Mouse (Mus musculus) MEL (cell line): ENCODE measurements around the gene Gm48551. TPM values are rescaled to one million over a fixed set of nuclear protein-coding genes. Genes with fewer than 3 reads are reported as not detected.
A peak's percentile ranks its signal among the peaks of the same experiment; 100 is the strongest.

Experiments used
- DNase-seq: peaks from one replicate; pipeline ENCODE4 v3.0.0; 2011; ENCODE audit warnings: low read depth, low spot score
- H3K27ac ChIP-seq: 2 replicates; pipeline ENCODE4 v1.5.1; 2012; ENCODE audit warnings: low read depth, mild to moderate bottlenecking, control low read depth, low read length, moderate library complexity; ENCODE audit not compliant: control insufficient read depth
- H3K27me3 ChIP-seq, 2 experiments: fragments of 150-350 bp in 1 of 2; sonication (generic) in 1 of 2; 2 replicates each; pipeline ENCODE4 v1.6.1; 2012; ENCODE audit warnings: low read length in 2 of 2, mild to moderate bottlenecking in 2 of 2, improper control_type of control experiment in 1 of 2, moderate library complexity in 1 of 2; ENCODE audit not compliant: insufficient read depth in 2 of 2, control insufficient read depth in 1 of 2
- H3K36me3 ChIP-seq, 2 experiments: 2 replicates each; pipeline ENCODE4 v1.6.1; 2012 to 2014; ENCODE audit warnings: low read length in 2 of 2, improper control_type of control experiment in 1 of 2, inconsistent platforms in 1 of 2, mild to moderate bottlenecking in 1 of 2; ENCODE audit not compliant: insufficient read depth in 2 of 2, control insufficient read depth in 1 of 2
- H3K4me1 ChIP-seq, 2 experiments: fragments of 150-350 bp in 1 of 2; sonication (generic) in 1 of 2; 2 replicates each; pipeline ENCODE4 v1.6.1; 2012; ENCODE audit warnings: low read length in 2 of 2, improper control_type of control experiment in 1 of 2, mild to moderate bottlenecking in 1 of 2; ENCODE audit not compliant: insufficient read depth in 2 of 2, control insufficient read depth in 1 of 2
- H3K4me3 ChIP-seq, 2 experiments: fragments of 150-350 bp in 1 of 2; sonication (generic) in 1 of 2; 2 replicates each; pipeline ENCODE4 v1.5.1; 2012; ENCODE audit warnings: low read depth in 2 of 2, low read length in 2 of 2, mild to moderate bottlenecking in 2 of 2, moderate library complexity in 2 of 2, control low read depth in 1 of 2, improper control_type of control experiment in 1 of 2; ENCODE audit not compliant: control insufficient read depth in 1 of 2, insufficient read depth in 1 of 2
- H3K79me2 ChIP-seq: 2 replicates; pipeline ENCODE4 v1.6.1; 2012; ENCODE audit warnings: mild to moderate bottlenecking, low read length, moderate library complexity; ENCODE audit not compliant: control insufficient read depth, poor library complexity, insufficient read depth
- H3K9ac ChIP-seq: 2 replicates; pipeline ENCODE4 v1.6.1; 2012; ENCODE audit warnings: low read depth, mild to moderate bottlenecking, control low read depth, low read length, moderate library complexity; ENCODE audit not compliant: control insufficient read depth, poor library complexity, severe bottlenecking
- H3K9me3 ChIP-seq: fragments of 150-350 bp; sonication (generic); replicated peaks from 2 replicates; pipeline ENCODE4 v1.6.1; 2012; ENCODE audit warnings: mild to moderate bottlenecking, low read length, improper control_type of control experiment, moderate library complexity; ENCODE audit not compliant: insufficient read depth
- BHLHE40 ChIP-seq: IDR thresholded peaks from 2 replicates; pipeline ENCODE4 v1.6.1; 2012; ENCODE audit warnings: low read depth, mild to moderate bottlenecking, inconsistent platforms, low read length, improper control_type of control experiment, borderline replicate concordance
- CHD1 ChIP-seq: IDR thresholded peaks from 2 replicates; pipeline ENCODE4 v1.6.1; 2012; ENCODE audit warnings: low read depth, mild to moderate bottlenecking, inconsistent platforms, low read length, improper control_type of control experiment
- CHD2 ChIP-seq: IDR thresholded peaks from 2 replicates; pipeline ENCODE4 v1.6.1; 2011; ENCODE audit warnings: low read length, improper control_type of control experiment
- CTCF ChIP-seq, 3 experiments: IDR thresholded peaks in 2 of 3; conservative IDR thresholded peaks in 1 of 3; 2 replicates each; pipeline ENCODE4 v1.5.1; 2011 to 2012; ENCODE audit warnings: low read length in 3 of 3, low read depth in 2 of 3, mild to moderate bottlenecking in 2 of 3, improper control_type of control experiment in 1 of 3, inconsistent platforms in 1 of 3, mixed read lengths in 1 of 3, moderate library complexity in 1 of 3; ENCODE audit not compliant: control insufficient read depth in 1 of 3, insufficient read depth in 1 of 3, poor library complexity in 1 of 3, severe bottlenecking in 1 of 3
- EP300 ChIP-seq, 2 experiments: IDR thresholded peaks; 2 replicates each; pipeline ENCODE4 v1.6.1; 2011; ENCODE audit warnings: improper control_type of control experiment in 2 of 2, low read length in 2 of 2, low read depth in 1 of 2, mild to moderate bottlenecking in 1 of 2
- HCFC1 ChIP-seq: IDR thresholded peaks from 2 replicates; pipeline ENCODE4 v1.6.1; 2012; ENCODE audit warnings: low read depth, mild to moderate bottlenecking, inconsistent platforms, low read length, improper control_type of control experiment, moderate library complexity
- MEF2A ChIP-seq: IDR thresholded peaks from 2 replicates; pipeline ENCODE4 v1.6.1; 2014; ENCODE audit warnings: low read depth, mild to moderate bottlenecking, inconsistent platforms, low read length, improper control_type of control experiment; ENCODE audit not compliant: poor library complexity, insufficient replicate concordance, severe bottlenecking; ENCODE audit errors: extremely low read depth
- MXI1 ChIP-seq: IDR thresholded peaks from 2 replicates; pipeline ENCODE4 v1.6.1; 2011; ENCODE audit warnings: mild to moderate bottlenecking, low read depth, low read length, improper control_type of control experiment
- MYB ChIP-seq: IDR thresholded peaks from 2 replicates; pipeline ENCODE4 v1.6.1; 2011; ENCODE audit warnings: mild to moderate bottlenecking, low read depth, low read length, improper control_type of control experiment
- NRF1 ChIP-seq: IDR thresholded peaks from 2 replicates; pipeline ENCODE4 v1.6.1; 2014; ENCODE audit warnings: low read depth, mild to moderate bottlenecking, inconsistent platforms, low read length, improper control_type of control experiment, moderate library complexity; ENCODE audit not compliant: poor library complexity, insufficient read depth, severe bottlenecking
- POLR2AphosphoS5 ChIP-seq: IDR thresholded peaks from 2 replicates; pipeline ENCODE4 v1.6.1; 2012; ENCODE audit warnings: low read depth, borderline replicate concordance, mild to moderate bottlenecking, inconsistent platforms, low read length, moderate library complexity, mixed read lengths
- RCOR1 ChIP-seq: IDR thresholded peaks from 2 replicates; pipeline ENCODE4 v1.6.1; 2012; ENCODE audit warnings: low read depth, mild to moderate bottlenecking, inconsistent platforms, low read length, improper control_type of control experiment
- SMC3 ChIP-seq: IDR thresholded peaks from 2 replicates; pipeline ENCODE4 v1.6.1; 2011; ENCODE audit warnings: low read depth, low read length, improper control_type of control experiment
- TBP ChIP-seq: IDR thresholded peaks from 2 replicates; pipeline ENCODE4 v1.8.0; 2011; ENCODE audit warnings: low read depth, low read length, improper control_type of control experiment
- TCF12 ChIP-seq: IDR thresholded peaks from 2 replicates; pipeline ENCODE4 v1.6.1; 2014; ENCODE audit warnings: low read depth, mild to moderate bottlenecking, inconsistent platforms, low read length, improper control_type of control experiment, moderate library complexity
- USF1 ChIP-seq: IDR thresholded peaks from 2 replicates; pipeline ENCODE4 v1.6.1; 2014; ENCODE audit warnings: low read depth, mild to moderate bottlenecking, inconsistent platforms, low read length, improper control_type of control experiment, moderate library complexity
- ZKSCAN1 ChIP-seq: IDR thresholded peaks from 2 replicates; pipeline ENCODE4 v1.6.1; 2012; ENCODE audit warnings: low read depth, mild to moderate bottlenecking, inconsistent platforms, low read length, improper control_type of control experiment, moderate library complexity
- polyA plus RNA-seq, 2 experiments: library from polyadenylated mRNA; stranded (reverse) in 1 of 2; unstranded in 1 of 2; fragments of >175 nt in 1 of 2; fragments of >200 nt in 1 of 2; gene quantifications; 2 replicates each; pipeline versions ENCODE4 v1.2.1 to v1.2.4; 2012; ENCODE audit warnings: low replicate concordance in 2 of 2, low read depth in 1 of 2; ENCODE audit not compliant: insufficient read length in 2 of 2, insufficient read depth in 1 of 2, missing spikeins in 1 of 2
- total RNA-seq: library from RNA; depleted of rRNA; stranded (reverse); fragments of 300-350 nt; gene quantifications from 2 replicates; pipeline ENCODE4 v1.2.3, GENCODE M21; 2012

Gm48551 gene
- total and polyA plus RNA-seq, 3 experiments = 0.62 to 2.6 TPM; not detected in 1

DNA sequence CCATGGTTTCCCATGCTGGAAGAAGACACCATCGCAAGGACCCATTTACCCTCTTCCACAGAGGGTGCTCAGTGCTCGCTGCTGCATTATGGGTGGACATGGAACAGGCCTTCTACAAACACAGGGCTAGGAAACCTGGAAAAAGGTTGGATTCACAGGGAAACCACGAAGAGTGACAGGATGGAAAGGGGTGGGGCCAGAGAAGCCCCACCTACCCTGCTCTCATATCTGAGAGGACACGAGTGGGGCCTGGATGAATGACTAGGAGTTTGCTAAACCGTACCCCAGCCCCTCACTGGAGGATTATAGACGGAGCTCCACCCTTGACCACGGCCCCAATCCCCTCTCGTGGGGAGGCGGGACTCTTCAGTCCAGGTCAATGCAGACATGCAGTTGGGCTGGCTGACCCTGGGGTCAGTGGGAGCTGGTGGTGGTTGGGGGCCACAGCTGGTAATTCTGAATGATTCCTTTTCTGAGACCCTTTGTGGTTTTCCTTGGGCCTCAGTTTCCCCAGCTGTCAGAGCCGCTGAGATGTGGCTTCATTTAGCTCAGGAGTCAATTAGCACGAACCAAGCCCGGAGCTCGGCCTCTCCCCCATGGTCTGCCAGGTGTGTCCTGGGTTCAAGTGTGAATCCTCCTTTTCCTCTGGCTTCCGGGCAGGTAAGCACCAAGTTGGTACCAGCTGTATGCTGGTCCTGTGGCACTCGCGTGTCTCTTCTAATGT lies 28.5 kb downstream of the Gm48551 start:
- Histone ChIP-seq H3K4me3 (no peak overlapping the region), H3K4me1 (peaks cover 3 to 13% of the 10 kb centered on the region in 2 experiments; a peak in 3 of 4 replicates), H3K9me3 (no peaks in the 10 kb centered on the region), H3K79me2 (no peaks in the 10 kb centered on the region), H3K9ac (no peak overlapping the region), H3K27me3 (no peaks in the 10 kb centered on the region), H3K36me3 (peaks cover 0 to 8% of the 10 kb centered on the region in 2 experiments; a peak in 2 of 4 replicates), H3K27ac (no peak overlapping the region)
- no peak for DNase-seq
- TF ChIP-seq USF1 = no peak
- TF ChIP-seq EP300 (IDR thresholded peaks at IDR 0.05; ENCODE audit: low read depth in 1 of 2, low read length in 2 of 2) = no peak
- no peak for TF ChIP-seq MYB
- TF ChIP-seq POLR2AphosphoS5 = no peak
- no peak for TF ChIP-seq TBP
- no peak for TF ChIP-seq RCOR1
- TF ChIP-seq MEF2A = no peak
- TF ChIP-seq SMC3 = no peak
- no peak for TF ChIP-seq BHLHE40
- no peak for TF ChIP-seq CHD2
- no peak for TF ChIP-seq CHD1
- no peak for TF ChIP-seq TCF12
- TF ChIP-seq ZKSCAN1 = no peak
- no peak for TF ChIP-seq NRF1
- no peak for TF ChIP-seq MXI1

DNA sequence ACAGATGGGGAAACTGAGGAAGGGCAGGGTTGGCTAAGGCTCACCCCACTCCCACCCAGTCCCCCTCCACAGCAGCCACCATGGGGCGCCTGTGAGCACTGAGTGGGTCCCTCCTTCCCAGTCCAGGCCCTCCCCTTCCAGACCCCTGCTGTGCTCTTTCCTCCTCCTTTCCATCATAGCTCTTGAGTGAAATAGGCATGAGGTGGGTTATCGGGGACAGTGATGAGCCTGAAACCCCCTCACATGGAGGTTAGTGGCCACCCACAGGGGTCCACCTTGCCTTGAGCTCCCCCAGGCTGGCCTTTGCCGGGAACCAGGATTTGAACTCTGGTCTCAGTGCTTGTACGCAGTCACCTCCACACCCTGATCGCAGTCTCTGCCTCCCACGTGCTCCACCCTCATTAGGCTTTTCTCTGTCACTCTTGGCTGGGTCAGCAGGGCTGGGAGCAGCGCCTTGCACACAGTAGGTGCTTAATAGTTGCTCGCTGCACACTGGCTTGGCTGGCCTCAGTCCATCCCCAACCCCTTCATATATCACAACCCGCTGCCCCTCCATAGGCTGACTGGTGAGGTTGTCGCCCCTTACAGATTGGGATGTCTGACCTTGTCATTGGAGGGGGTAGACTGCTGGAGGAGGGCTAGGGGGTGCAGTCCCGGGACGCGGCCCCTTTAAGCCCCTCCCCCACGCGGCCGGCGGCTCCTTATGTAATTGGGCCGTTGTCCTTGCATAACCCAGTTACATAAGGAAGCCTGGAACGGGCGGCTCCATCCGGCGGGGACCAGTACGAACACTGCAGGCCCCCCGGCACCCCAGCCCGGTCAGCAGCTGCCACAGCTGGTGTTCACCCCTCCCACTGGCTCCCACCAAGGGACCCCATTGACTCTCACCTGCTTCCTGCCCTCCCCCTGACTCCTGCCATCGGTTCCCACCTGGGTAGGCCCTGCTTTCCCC lies 29.3 kb downstream of the Gm48551 start:
- peaks cover 0 to 5% of the 10 kb centered on the region in 2 experiments; a peak in 2 of 4 replicates for H3K4me1 ChIP-seq
- H3K9ac ChIP-seq = no peak overlapping the region
- peaks cover 0 to under 1% of the 10 kb centered on the region in 2 experiments; a peak in 1 of 4 replicates for H3K36me3 ChIP-seq
- H3K4me3 ChIP-seq = no peak overlapping the region
- H3K9me3 ChIP-seq = no peaks in the 10 kb centered on the region
- no peak for TF ChIP-seq HCFC1
- peak; percentile 63; the same call in 1 of the 2 replicates for TF ChIP-seq ZKSCAN1
- TF ChIP-seq CTCF (IDR thresholded peaks at IDR 0.05 in 2 of 3, conservative IDR thresholded peaks at IDR 0.05 in 1 of 3; ENCODE audit: control insufficient read depth in 1 of 3, insufficient read depth in 1 of 3, low read depth in 2 of 3, low read length in 3 of 3, poor library complexity in 1 of 3, severe bottlenecking in 1 of 3) = peak in 2 of 3 experiments; percentile 10 to 31; a peak in 3 of 6 replicates
- TF ChIP-seq SMC3 = 0 out of 2 replicates have a peak, but pooled peaks have one; percentile 20
- DNase-seq = no peak
- H3K27me3 ChIP-seq = no peaks in the 10 kb centered on the region
- no peaks in the 10 kb centered on the region for H3K79me2 ChIP-seq
- H3K27ac ChIP-seq = no peak overlapping the region
